Mouse (Mus musculus): ENCODE measurements around the gene Cbx1. TPM values are rescaled to one million over a fixed set of nuclear protein-coding genes. Genes with fewer than 3 reads are reported as not detected.
A peak's percentile ranks its signal among the peaks of the same experiment; 100 is the strongest.

Gene Cbx1
- total RNA-seq, 2 experiments from 2014 or later = 40.8 to 46.9 TPM

Small RNA genes lying within 50 kb of the gene (microRNA-seq; reads per million reads assigned to microRNA genes)
- gene Mir152 = 16.7 reads per million, percentile 37 among the genes with 10 or more reads in this experiment

Other genes starting within 250 kb of the Cbx1 start
- gene Snx11, start 11.6 kb upstream of the Cbx1 start, total RNA-seq (2021) = 10 to 100 TPM; 40.4 to 49.0 TPM
- gene Nfe2l1, start 40.8 kb downstream of the Cbx1 start, total RNA-seq (2021) = 100 to 1,000 TPM; 262 to 282 TPM
- gene Copz2, start 60.7 kb downstream of the Cbx1 start, total RNA-seq (2021) = 1 to 10 TPM; 4.5 to 5.0 TPM
- gene Cdk5rap3, start 127.4 kb downstream of the Cbx1 start, total RNA-seq (2021) = 10 to 100 TPM; 30.3 to 31.5 TPM
- gene Prr15l, start 139.0 kb downstream of the Cbx1 start, total RNA-seq (2021) = not detected
- 10 to 100 TPM; 36.1 to 43.1 TPM for gene Pnpo, start 154.9 kb downstream of the Cbx1 start, total RNA-seq (2021)
- 10 to 100 TPM; 13.1 to 14.5 TPM for gene Sp2, start 193.8 kb downstream of the Cbx1 start, total RNA-seq (2021)
- 1 to 10 TPM; 2.2 to 2.5 TPM for gene Sp6, start 224.3 kb downstream of the Cbx1 start, total RNA-seq (2021)
- gene Scrn2, start 240.8 kb downstream of the Cbx1 start, total RNA-seq (2021) = 1 to 10 TPM; 3.7 to 3.9 TPM

Data from left cerebral cortex, postnatal 36 days (tissue).